Mouse (Mus musculus) bone marrow macrophage, adult 2 months (primary cell): ENCODE results near the gene Nup107.
"Not testable (repeated sequence)": the region's sequence is repeated elsewhere in the genome, so short reads cannot be mapped to it uniquely, and the experiment has no call there.

Experiments
- CTCF ChIP-seq: IDR thresholded peaks from 2 replicates; pipeline ENCODE4 v1.5.1; 2012; ENCODE audit warnings: low read depth, mild to moderate bottlenecking, low read length, moderate library complexity
- POLR2A ChIP-seq: IDR thresholded peaks from 2 replicates; pipeline ENCODE4 v1.6.1; 2012; ENCODE audit warnings: mild to moderate bottlenecking, low read depth, low read length, borderline replicate concordance

GRCm38 (mm10) chr10:117735396-117735795, 57.1 kb downstream of the Nup107 start:
- not testable (repeated sequence) for TF ChIP-seq POLR2A, CTCF
